Mouse (Mus musculus): ENCODE measurements around the gene Cdk9. TPM values are rescaled to one million over a fixed set of nuclear protein-coding genes. Genes with fewer than 3 reads are reported as not detected.

The Cdk9 gene
- 41.9 and 89.9 TPM in 2 replicates for polyA plus RNA-seq (2012; rRNA removed)

GRCm38 (mm10) chr2:32712934-32713817 is at the start of gene Cdk9:
TSS of gene Cdk9 (minus strand) at chr2:32713076.
- Histone ChIP-seq H3K4me3 (ENCODE audit: low read depth, low read length) (peak within 1 kb of the TSS; percentile 98), H3K4me1 (ENCODE audit: control insufficient read depth, insufficient read depth, insufficient read length, low read length) (peaks cover 16% of the 10 kb centered on the region; the same call in 1 of the 2 replicates), H3K27me3 (ENCODE audit: control insufficient read depth, insufficient read depth, low read length) (no peaks in the 10 kb centered on the region), H3K27ac (ENCODE audit: insufficient read depth, low read depth, low read length) (peak within 1 kb of the TSS; percentile 86), H3K36me3 (ENCODE audit: control insufficient read depth, insufficient read depth, low read length) (peaks cover 25% of the 10 kb centered on the region)
- under 1% methylated on average over 59 of the region's 79 CpGs for WGBS
- TF ChIP-seq CTCF (IDR thresholded peaks at IDR 0.05; ENCODE audit: extremely low read depth, insufficient read length, insufficient replicate concordance, low read depth, low read length) (peak; percentile 93), POLR2A (IDR thresholded peaks at IDR 0.05; ENCODE audit: low read depth, low read length) (no peak; the same call in 1 of the 2 replicates)

- no peaks in the 10 kb centered on the region for H3K27me3 ChIP-seq (ENCODE audit: control insufficient read depth, insufficient read depth, low read length)
- TF ChIP-seq CTCF (IDR thresholded peaks at IDR 0.05; ENCODE audit: extremely low read depth, insufficient read length, insufficient replicate concordance, low read depth, low read length) (no peak), POLR2A (IDR thresholded peaks at IDR 0.05; ENCODE audit: low read depth, low read length) (no peak)
- no peaks in the 10 kb centered on the region for H3K4me1 ChIP-seq (ENCODE audit: control insufficient read depth, insufficient read depth, insufficient read length, low read length)
- H3K4me3 ChIP-seq (ENCODE audit: low read depth, low read length) = no peak overlapping the region
- WGBS = 85% methylated on average over 4 of the region's 4 CpGs
- H3K36me3 ChIP-seq (ENCODE audit: control insufficient read depth, insufficient read depth, low read length) = peaks cover 31% of the 10 kb centered on the region
- H3K27ac ChIP-seq (ENCODE audit: insufficient read depth, low read depth, low read length) = no peak overlapping the region
Observed at GRCm38 (mm10) chr2:32761859-32762258, 49.0 kb upstream of the Cdk9 start.

- Histone ChIP-seq H3K27ac (ENCODE audit: insufficient read depth, low read depth, low read length) (no peak overlapping the region), H3K4me3 (ENCODE audit: low read depth, low read length) (no peak overlapping the region), H3K27me3 (ENCODE audit: control insufficient read depth, insufficient read depth, low read length) (no peaks in the 10 kb centered on the region), H3K4me1 (ENCODE audit: control insufficient read depth, insufficient read depth, insufficient read length, low read length) (no peaks in the 10 kb centered on the region), H3K36me3 (ENCODE audit: control insufficient read depth, insufficient read depth, low read length) (peaks cover 31% of the 10 kb centered on the region)
- WGBS = 94% methylated on average over 14 of the region's 14 CpGs
- no peak for TF ChIP-seq POLR2A (IDR thresholded peaks at IDR 0.05; ENCODE audit: low read depth, low read length)
- TF ChIP-seq CTCF (IDR thresholded peaks at IDR 0.05; ENCODE audit: extremely low read depth, insufficient read length, insufficient replicate concordance, low read depth, low read length) = no peak
Observed at GRCm38 (mm10) chr2:32761361-32761760, 48.5 kb upstream of the Cdk9 start.

- Histone ChIP-seq H3K27ac (ENCODE audit: insufficient read depth, low read depth, low read length) (peak overlapping the region; percentile 33; the same call in 1 of the 2 replicates), H3K36me3 (ENCODE audit: control insufficient read depth, insufficient read depth, low read length) (peaks cover 31% of the 10 kb centered on the region), H3K4me1 (ENCODE audit: control insufficient read depth, insufficient read depth, insufficient read length, low read length) (no peaks in the 10 kb centered on the region), H3K27me3 (ENCODE audit: control insufficient read depth, insufficient read depth, low read length) (no peaks in the 10 kb centered on the region), H3K4me3 (ENCODE audit: low read depth, low read length) (no peak overlapping the region)
- TF ChIP-seq POLR2A (IDR thresholded peaks at IDR 0.05; ENCODE audit: low read depth, low read length) = no peak
- no peak for TF ChIP-seq CTCF (IDR thresholded peaks at IDR 0.05; ENCODE audit: extremely low read depth, insufficient read length, insufficient replicate concordance, low read depth, low read length)
- WGBS = 85% methylated on average over 2 of the region's 2 CpGs
Observed at GRCm38 (mm10) chr2:32759001-32759400, 46.1 kb upstream of the Cdk9 start.

GRCm38 (mm10) chr2:32758503-32758902 is 45.6 kb upstream of the Cdk9 start:
- Histone ChIP-seq H3K27me3 (ENCODE audit: control insufficient read depth, insufficient read depth, low read length) (no peaks in the 10 kb centered on the region), H3K4me1 (ENCODE audit: control insufficient read depth, insufficient read depth, insufficient read length, low read length) (no peaks in the 10 kb centered on the region), H3K4me3 (ENCODE audit: low read depth, low read length) (no peak overlapping the region), H3K27ac (ENCODE audit: insufficient read depth, low read depth, low read length) (peak overlapping the region; percentile 33; the same call in 1 of the 2 replicates), H3K36me3 (ENCODE audit: control insufficient read depth, insufficient read depth, low read length) (peaks cover 31% of the 10 kb centered on the region)
- TF ChIP-seq POLR2A (IDR thresholded peaks at IDR 0.05; ENCODE audit: low read depth, low read length) (no peak), CTCF (IDR thresholded peaks at IDR 0.05; ENCODE audit: extremely low read depth, insufficient read length, insufficient replicate concordance, low read depth, low read length) (no peak)
- 83% methylated on average over 8 of the region's 8 CpGs for WGBS

GRCm38 (mm10) chr2:32757056-32757845 is 44.4 kb upstream of the Cdk9 start, which contains the start of gene Tor2a:
TSS of gene Tor2a (plus strand) at chr2:32757234.
- peaks cover 24% of the 10 kb centered on the region for H3K36me3 ChIP-seq (ENCODE audit: control insufficient read depth, insufficient read depth, low read length)
- TF ChIP-seq POLR2A (IDR thresholded peaks at IDR 0.05; ENCODE audit: low read depth, low read length) (peak; percentile 44), CTCF (IDR thresholded peaks at IDR 0.05; ENCODE audit: extremely low read depth, insufficient read length, insufficient replicate concordance, low read depth, low read length) (peak; percentile 97)
- peak within 1 kb of the TSS; percentile 77 for H3K27ac ChIP-seq (ENCODE audit: insufficient read depth, low read depth, low read length)
- H3K4me1 ChIP-seq (ENCODE audit: control insufficient read depth, insufficient read depth, insufficient read length, low read length) = no peaks in the 10 kb centered on the region
- H3K4me3 ChIP-seq (ENCODE audit: low read depth, low read length) = peak within 1 kb of the TSS; percentile 87
- under 1% methylated on average over 66 of the region's 66 CpGs for WGBS
- no peaks in the 10 kb centered on the region for H3K27me3 ChIP-seq (ENCODE audit: control insufficient read depth, insufficient read depth, low read length)

All from small intestine, adult 2 months (tissue).